Comparison of ENCODE assay signal across 14 mouse cellular contexts in genomic region chr4:155856881-155857280, GRCm38 (mm10).
"Had no signal": no experiment of that assay in that cellular context is flagged by ENCODE, and none has a peak within 500 bp of the region (broad histone marks: within the 10 kb centered on the region; RNA-seq: fewer than 3 reads in every experiment).

No protein-coding gene starts in this region.

- H3K4me2 ChIP-seq: limb, embryonic 12.5 days; midbrain, embryonic 11.5 days; neural tube, embryonic 13.5 days; stomach, embryonic 15.5 days had no signal

- ATAC-seq: intestine, embryonic 16.5 days; midbrain, embryonic 16.5 days had no signal

- H3K9ac ChIP-seq: limb, embryonic 12.5 days; neural tube, embryonic 13.5 days; stomach, embryonic 15.5 days had no signal

- H3K9me3 ChIP-seq: limb, embryonic 12.5 days; neural tube, embryonic 13.5 days; stomach, embryonic 15.5 days had no signal

- H3K27ac ChIP-seq: kidney, postnatal 0 days; limb, embryonic 12.5 days; neural tube, embryonic 13.5 days; stomach, embryonic 15.5 days had no signal

- H3K4me1 ChIP-seq: limb, embryonic 12.5 days; stomach, embryonic 15.5 days had no signal

- H3K4me3 ChIP-seq: limb, embryonic 12.5 days; neural tube, embryonic 13.5 days; stomach, embryonic 15.5 days had no signal

- DNase-seq: kidney, adult 9 months; kidney, postnatal 36 days; layer of hippocampus, adult 9-11 months; retina, postnatal 1 day; right cerebral cortex, postnatal 4 days; spleen, adult 18-20 months; thymus, adult 2 months had no signal

- H3K27me3 ChIP-seq: limb, embryonic 12.5 days; neural tube, embryonic 13.5 days; stomach, embryonic 15.5 days had no signal
